13 mouse cellular contexts compared by ENCODE assay signal in the genomic region with DNA sequence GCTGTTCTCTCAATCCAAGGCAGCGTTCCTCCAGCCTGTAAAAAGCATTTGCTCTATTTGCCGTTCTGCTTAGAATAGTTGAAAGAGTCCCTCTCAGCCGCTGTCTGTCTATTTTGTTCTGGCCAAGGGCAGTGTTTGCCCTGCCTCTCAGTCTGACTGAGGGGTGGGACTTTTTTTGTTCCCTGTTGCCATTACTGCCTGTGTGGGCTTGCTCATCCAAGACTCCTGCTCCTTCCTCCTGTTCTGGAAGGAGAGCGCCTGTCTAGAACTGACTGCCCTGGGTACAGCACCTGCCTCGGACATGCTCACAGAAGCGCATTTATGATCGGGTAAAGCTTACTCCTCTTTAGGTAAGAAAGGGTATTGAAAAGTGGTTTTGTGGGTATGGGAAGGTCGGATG.
A peak's percentile ranks its signal among the peaks of the same experiment; 100 is the strongest.
DNase-seq lines count a peak whose midpoint lies in the region; ATAC-seq and TF ChIP-seq lines count a peak whose summit lies in the region.
"Had no signal": no experiment of that assay in that cellular context is flagged by ENCODE, and none has a peak within 500 bp of the region (broad histone marks: within the 10 kb centered on the region; RNA-seq: fewer than 3 reads in every experiment).

No protein-coding gene starts in this region.

- H3K9ac ChIP-seq in heart, embryonic 16.5 days (ENCODE audit: low read length): peak overlapping the region; percentile 47
- H3K9ac ChIP-seq in ES-Bruce4 (ENCODE audit: low read depth, poor library complexity, severe bottlenecking): no peak overlapping the region
- H3K9ac ChIP-seq in liver, embryonic 11.5 days (ENCODE audit: low read depth, low read length): no peak overlapping the region

- H3K27me3 ChIP-seq in heart, embryonic 16.5 days (ENCODE audit: control insufficient read depth, insufficient read depth, low read length): no peaks in the 10 kb centered on the region
- H3K27me3 ChIP-seq in ES-Bruce4 (ENCODE audit: control insufficient read depth, insufficient read depth, low read length, poor library complexity, severe bottlenecking): no peaks in the 10 kb centered on the region
- no peaks in the 10 kb centered on the region for H3K27me3 ChIP-seq in midbrain, embryonic 10.5 days (ENCODE audit: low read depth, poor library complexity, severe bottlenecking)
- no peaks in the 10 kb centered on the region for H3K27me3 ChIP-seq in liver, embryonic 11.5 days (replicated peaks; ENCODE audit: control insufficient read depth, insufficient read depth, low read length)
- H3K27me3 ChIP-seq: megakaryocyte, embryonic 14.5 days had no signal

- peak; percentile 27 for DNase-seq in embryo, embryonic 10 days (ENCODE audit: low spot score)
- no peak for DNase-seq in embryo, embryonic 9.5 days (ENCODE audit: extremely low spot score)
- no peak for DNase-seq in heart, postnatal 25 days (ENCODE audit: low spot score)
- peak; percentile 42 for DNase-seq in midbrain, embryonic 10.5 days (ENCODE audit: low spot score)
- DNase-seq in liver, embryonic 11.5 days (ENCODE audit: low spot score): no peak
- no peak for DNase-seq in layer of hippocampus, postnatal 25 days (ENCODE audit: extremely low spot score in 1 of 2, low spot score in 1 of 2)
- DNase-seq: gastrocnemius, postnatal 25 days; kidney, adult 2 months; layer of hippocampus, adult 9-11 months; thymus, postnatal 36 days had no signal

- H3K36me3 ChIP-seq in heart, embryonic 16.5 days (ENCODE audit: control insufficient read depth, insufficient read depth): no peaks in the 10 kb centered on the region
- H3K36me3 ChIP-seq in ES-Bruce4 (ENCODE audit: control insufficient read depth, insufficient read depth, low read length, poor library complexity, severe bottlenecking): no peaks in the 10 kb centered on the region
- no peaks in the 10 kb centered on the region for H3K36me3 ChIP-seq in midbrain, embryonic 10.5 days
- H3K36me3 ChIP-seq in liver, embryonic 11.5 days (ENCODE audit: control insufficient read depth, insufficient read depth, low read length): no peaks in the 10 kb centered on the region

- TF ChIP-seq POLR2A in ES-Bruce4 (IDR thresholded peaks at IDR 0.05; ENCODE audit: insufficient read depth, low read length): no peak

- no peak for TF ChIP-seq CTCF in ES-Bruce4 (IDR thresholded peaks at IDR 0.05; ENCODE audit: low read depth, low read length)

- H3K4me3 ChIP-seq in heart, embryonic 16.5 days (ENCODE audit: low read length): peak overlapping the region; percentile 25
- 0 out of 2 replicates have a peak overlapping the region, but pooled peaks have one; percentile 15 for H3K4me3 ChIP-seq in ES-Bruce4 (ENCODE audit: low read depth, low read length)
- peak overlapping the region; percentile 17; the same call in 1 of the 2 replicates for H3K4me3 ChIP-seq in midbrain, embryonic 10.5 days
- H3K4me3 ChIP-seq in liver, embryonic 11.5 days (ENCODE audit: low read depth, low read length): no peak overlapping the region
- H3K4me3 ChIP-seq: megakaryocyte, embryonic 14.5 days had no signal

- WGBS in heart, embryonic 16.5 days: 52% methylated on average over 8 of the region's 8 CpGs
- WGBS in midbrain, embryonic 10.5 days: 43% methylated on average over 8 of the region's 8 CpGs
- 74% methylated on average over 8 of the region's 8 CpGs for WGBS in liver, embryonic 11.5 days

- no peak for TF ChIP-seq EP300 in ES-Bruce4 (IDR thresholded peaks at IDR 0.05; ENCODE audit: insufficient read depth, low read depth, low read length)

- intact Hi-C loops in heart, postnatal 25 days (cut with DNase I): no loop called here

- H3K4me2 ChIP-seq in heart, embryonic 16.5 days (ENCODE audit: low read depth, low read length): peak overlapping the region; percentile 45
- no peak overlapping the region for H3K4me2 ChIP-seq in liver, embryonic 11.5 days

- peaks cover 36% of the 10 kb centered on the region for H3K4me1 ChIP-seq in heart, embryonic 16.5 days (ENCODE audit: control insufficient read depth, insufficient read depth, low read length)
- H3K4me1 ChIP-seq in ES-Bruce4 (ENCODE audit: control insufficient read depth, insufficient read depth, low read length): no peaks in the 10 kb centered on the region
- H3K4me1 ChIP-seq in midbrain, embryonic 10.5 days: peaks cover 45% of the 10 kb centered on the region
- peaks cover 5% of the 10 kb centered on the region; the same call in 1 of the 2 replicates for H3K4me1 ChIP-seq in liver, embryonic 11.5 days (replicated peaks; ENCODE audit: control insufficient read depth, insufficient read depth, low read length)

- ATAC-seq in heart, embryonic 16.5 days (replicated peaks; ENCODE audit: extremely low read depth, insufficient read depth, low FRiP score): no peak
- no peak for ATAC-seq in liver, embryonic 11.5 days (replicated peaks; ENCODE audit: low FRiP score)

- H3K27ac ChIP-seq in heart, embryonic 16.5 days (ENCODE audit: low read length): peak overlapping the region; percentile 80
- peak overlapping the region; percentile 36; the same call in 1 of the 2 replicates for H3K27ac ChIP-seq in ES-Bruce4 (ENCODE audit: insufficient read depth, low read length)
- H3K27ac ChIP-seq in midbrain, embryonic 10.5 days (replicated peaks): peak overlapping the region; percentile 61
- H3K27ac ChIP-seq in liver, embryonic 11.5 days (ENCODE audit: low read depth, low read length): no peak overlapping the region

- H3K9me3 ChIP-seq in heart, embryonic 16.5 days (replicated peaks; ENCODE audit: control insufficient read depth, low read length): no peaks in the 10 kb centered on the region
- no peaks in the 10 kb centered on the region for H3K9me3 ChIP-seq in ES-Bruce4 (replicated peaks; ENCODE audit: control insufficient read depth, insufficient read depth, low read length, poor library complexity, severe bottlenecking)
- no peaks in the 10 kb centered on the region for H3K9me3 ChIP-seq in midbrain, embryonic 10.5 days (replicated peaks)
- H3K9me3 ChIP-seq in liver, embryonic 11.5 days (ENCODE audit: control insufficient read depth, low read length): no peaks in the 10 kb centered on the region
- H3K9me3 ChIP-seq: megakaryocyte, embryonic 14.5 days had no signal

Comparison
In these comparisons a context has a peak if more than half of its experiments do, and no peak if none do; other contexts are left out.
1. DNase-seq: peak in embryo, embryonic 10 days (single experiment) and midbrain, embryonic 10.5 days (single experiment); none in embryo, embryonic 9.5 days (single experiment), heart, postnatal 25 days (single experiment), liver, embryonic 11.5 days (single experiment) and layer of hippocampus, postnatal 25 days (0 of 2).